Mouse (Mus musculus) lung, embryonic 14.5 days (tissue): Measurements from ENCODE around the gene Snx9. TPM values are rescaled to one million over a fixed set of nuclear protein-coding genes. Genes with fewer than 3 reads are reported as not detected.

Experiments used
- ATAC-seq: fragments of 200-750 bp; cut with Nextera tagmentation; 2 replicates; pipeline ENCODE4 v1.8.0; 2017; ENCODE audit warnings: mild to moderate bottlenecking, moderate TSS enrichment, moderate library complexity; ENCODE audit not compliant: insufficient read depth
- DNase-seq: peaks from one replicate; pipeline ENCODE4 v3.0.0-alpha.2; 2015
- H3K27ac ChIP-seq: fragments of 300-500 bp; sonication (generic); 2 replicates; pipeline ENCODE4 v1.5.1; 2014; ENCODE audit warnings: low read depth, mild to moderate bottlenecking, moderate library complexity
- H3K27me3 ChIP-seq: fragments of 300-500 bp; sonication (generic); 2 replicates; pipeline ENCODE4 v1.6.1; 2014; ENCODE audit warnings: low read length, control low read depth; ENCODE audit not compliant: insufficient read depth
- H3K36me3 ChIP-seq: fragments of 300-500 bp; sonication (generic); 2 replicates; pipeline ENCODE4 v1.6.1; 2014; ENCODE audit warnings: control low read depth; ENCODE audit not compliant: insufficient read depth
- H3K4me1 ChIP-seq: fragments of 300-500 bp; sonication (generic); 2 replicates; pipeline ENCODE4 v1.6.1; 2014; ENCODE audit warnings: antibody characterized with exemption, control low read depth; ENCODE audit not compliant: insufficient read depth
- H3K4me2 ChIP-seq: fragments of 300-500 bp; sonication (generic); 2 replicates; pipeline ENCODE4 v1.6.1; 2014; ENCODE audit warnings: mild to moderate bottlenecking
- H3K4me3 ChIP-seq: fragments of 300-500 bp; sonication (generic); 2 replicates; pipeline ENCODE4 v1.5.1; 2014; ENCODE audit warnings: low read depth, low read length
- H3K9ac ChIP-seq: fragments of 300-500 bp; sonication (generic); 2 replicates; pipeline ENCODE4 v1.6.1; 2014
- H3K9me3 ChIP-seq: fragments of 300-500 bp; sonication (generic); 2 replicates; pipeline ENCODE4 v1.6.1; 2016; ENCODE audit warnings: low read depth, low read length, control low read depth
- CTCF ChIP-seq: IDR thresholded peaks from 2 replicates; pipeline ENCODE4 v1.5.1; 2016; ENCODE audit warnings: antibody characterized with exemption, low read depth
- WGBS: fragments of 180-500 bp; shearing (Covaris S2); extraction: QIAGEN DNeasy Blood & Tissue Kit; methylation state at CpG from one replicate; pipeline ENCODE4 v1.1.7; 2014; 5-methylcytosine and 5-hydroxymethylcytosine counted together
- polyA plus RNA-seq: library from polyadenylated mRNA; unstranded; fragments of >200 nt; fragmentation: Nextera tagmentation; extraction: Ambion mirVana; gene quantifications from 2 replicates; pipeline ENCODE4 v1.2.1, GENCODE M21; 2014

Snx9 gene
- polyA plus RNA-seq, 1 experiment from 2014 or later, result 38.8 TPM

DNA sequence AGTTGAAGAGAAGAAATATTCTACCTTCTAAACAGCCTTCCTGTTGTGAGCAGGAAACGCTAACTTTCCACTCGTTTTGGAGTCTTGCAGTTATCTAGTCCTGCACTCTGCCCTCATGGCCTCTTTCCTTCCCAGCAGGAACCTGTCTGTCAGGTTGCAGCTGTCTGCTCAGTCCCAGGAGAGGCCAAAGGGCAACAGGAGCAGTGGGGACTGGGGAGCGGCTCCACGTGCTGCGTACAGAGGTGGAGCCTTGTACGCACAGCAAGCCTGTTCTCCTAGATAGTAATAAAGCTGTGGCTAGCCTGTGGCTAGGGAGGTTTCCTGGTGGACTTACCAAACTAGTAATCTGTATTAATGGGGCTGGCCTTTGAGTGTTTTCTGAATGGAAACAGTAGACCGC, 52.0 kb downstream of the Snx9 start:
- H3K27ac ChIP-seq, result no peak overlapping the region
- no peaks in the 10 kb centered on the region for H3K9me3 ChIP-seq
- H3K36me3 ChIP-seq, result peaks cover 23% of the 10 kb centered on the region; the same call in 1 of the 2 replicates
- H3K4me2 ChIP-seq, result no peak overlapping the region
- no peaks in the 10 kb centered on the region for H3K27me3 ChIP-seq
- no peaks in the 10 kb centered on the region for H3K4me1 ChIP-seq
- H3K4me3 ChIP-seq, result no peak overlapping the region
- WGBS, result 24% methylated on average over 7 of the region's 7 CpGs
- no peak overlapping the region for H3K9ac ChIP-seq
- no peak for ATAC-seq
- DNase-seq, result no peak
- no peak for TF ChIP-seq CTCF

DNA sequence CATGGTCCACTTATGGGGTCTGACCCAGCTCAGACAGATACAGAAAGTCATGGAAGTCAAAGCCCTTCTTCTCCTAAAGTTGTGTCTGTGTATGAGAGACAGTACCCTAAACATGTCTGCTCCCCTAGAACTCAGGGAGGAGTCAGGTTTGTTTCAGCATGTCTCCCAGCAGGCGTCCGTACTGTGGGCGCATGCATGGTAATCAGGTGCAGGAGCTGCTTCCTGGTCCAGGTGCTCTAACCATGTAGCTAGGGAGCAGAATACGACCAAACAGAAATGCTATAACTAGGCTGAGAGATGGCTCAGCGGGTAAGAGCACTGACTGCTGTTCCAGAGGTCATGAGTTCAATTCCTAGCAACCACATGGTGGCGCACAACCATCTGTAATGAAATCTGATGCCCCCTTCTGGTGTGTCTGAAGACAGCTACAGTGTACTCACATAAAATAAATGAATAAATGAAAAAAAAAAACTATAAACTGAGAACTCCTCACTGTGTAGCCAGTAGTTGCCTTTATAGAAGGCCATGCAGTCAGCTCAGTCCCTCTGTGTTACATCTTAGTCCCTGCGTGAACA, 52.5 kb downstream of the Snx9 start:
- 69% methylated on average over 7 of the region's 7 CpGs for WGBS
- H3K36me3 ChIP-seq, result peaks cover 23% of the 10 kb centered on the region; the same call in 1 of the 2 replicates
- no peak overlapping the region for H3K4me2 ChIP-seq
- ATAC-seq, result no peak
- H3K9me3 ChIP-seq, result no peaks in the 10 kb centered on the region
- H3K27ac ChIP-seq, result no peak overlapping the region
- no peaks in the 10 kb centered on the region for H3K27me3 ChIP-seq
- no peaks in the 10 kb centered on the region for H3K4me1 ChIP-seq
- TF ChIP-seq CTCF, result peak; percentile 48
- no peak overlapping the region for H3K9ac ChIP-seq
- DNase-seq, result no peak
- no peak overlapping the region for H3K4me3 ChIP-seq

DNA sequence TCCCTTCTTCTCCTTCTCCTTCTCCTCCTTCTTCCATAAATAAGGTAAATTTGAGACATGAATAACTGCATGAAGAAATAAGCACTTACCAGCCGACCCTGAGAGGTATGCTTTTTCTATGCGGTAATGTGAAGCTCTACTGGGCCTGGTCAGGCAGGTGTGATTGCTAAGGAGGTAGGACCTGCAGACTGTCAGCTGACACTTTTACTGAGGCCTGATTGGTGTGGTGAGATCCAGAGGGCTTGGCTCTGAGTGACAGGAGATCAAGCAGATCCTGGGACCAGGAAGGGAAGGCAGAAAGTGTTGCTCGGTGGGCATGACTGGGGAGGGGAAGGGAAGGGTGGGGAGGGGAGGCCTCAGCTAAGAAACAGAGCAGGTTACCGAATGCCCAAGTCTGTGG, 54.9 kb downstream of the Snx9 start:
- Histone ChIP-seq H3K4me3 (no peak overlapping the region), H3K9me3 (no peaks in the 10 kb centered on the region), H3K36me3 (peaks cover 33% of the 10 kb centered on the region; the same call in 1 of the 2 replicates), H3K4me2 (no peak overlapping the region), H3K4me1 (no peaks in the 10 kb centered on the region), H3K27me3 (no peaks in the 10 kb centered on the region), H3K9ac (no peak overlapping the region), H3K27ac (no peak overlapping the region)
- peak; percentile 81 for ATAC-seq
- TF ChIP-seq CTCF, result no peak
- peak; percentile 21 for DNase-seq
- 48% methylated on average over 4 of the region's 4 CpGs for WGBS

DNA sequence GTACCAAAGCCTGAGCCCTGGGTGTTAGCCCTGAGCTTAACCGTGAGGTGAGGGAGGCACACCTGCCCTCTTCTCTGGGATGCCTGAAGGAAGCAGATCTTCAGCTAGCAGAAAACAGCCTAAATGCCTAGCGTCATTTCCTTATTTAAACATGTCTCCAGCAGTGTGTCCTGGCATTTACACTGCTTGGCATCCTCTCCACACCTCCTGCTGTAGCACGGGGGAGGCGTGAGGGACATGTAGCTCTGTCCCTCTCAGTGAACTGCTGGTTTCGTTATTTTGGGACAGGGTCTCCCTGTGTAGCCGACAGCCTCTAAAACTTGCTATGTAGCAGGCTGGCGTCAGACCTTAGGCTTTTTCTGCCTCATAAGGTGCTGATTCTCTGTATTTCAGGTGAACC, 55.5 kb downstream of the Snx9 start:
- no peak for TF ChIP-seq CTCF
- Histone ChIP-seq H3K4me1 (no peaks in the 10 kb centered on the region), H3K4me2 (no peak overlapping the region), H3K9ac (no peak overlapping the region), H3K36me3 (peaks cover 36% of the 10 kb centered on the region), H3K27me3 (no peaks in the 10 kb centered on the region), H3K4me3 (no peak overlapping the region), H3K9me3 (no peaks in the 10 kb centered on the region), H3K27ac (no peak overlapping the region)
- ATAC-seq (no peak), DNase-seq (no peak)
- 77% methylated on average over 7 of the region's 7 CpGs for WGBS

DNA sequence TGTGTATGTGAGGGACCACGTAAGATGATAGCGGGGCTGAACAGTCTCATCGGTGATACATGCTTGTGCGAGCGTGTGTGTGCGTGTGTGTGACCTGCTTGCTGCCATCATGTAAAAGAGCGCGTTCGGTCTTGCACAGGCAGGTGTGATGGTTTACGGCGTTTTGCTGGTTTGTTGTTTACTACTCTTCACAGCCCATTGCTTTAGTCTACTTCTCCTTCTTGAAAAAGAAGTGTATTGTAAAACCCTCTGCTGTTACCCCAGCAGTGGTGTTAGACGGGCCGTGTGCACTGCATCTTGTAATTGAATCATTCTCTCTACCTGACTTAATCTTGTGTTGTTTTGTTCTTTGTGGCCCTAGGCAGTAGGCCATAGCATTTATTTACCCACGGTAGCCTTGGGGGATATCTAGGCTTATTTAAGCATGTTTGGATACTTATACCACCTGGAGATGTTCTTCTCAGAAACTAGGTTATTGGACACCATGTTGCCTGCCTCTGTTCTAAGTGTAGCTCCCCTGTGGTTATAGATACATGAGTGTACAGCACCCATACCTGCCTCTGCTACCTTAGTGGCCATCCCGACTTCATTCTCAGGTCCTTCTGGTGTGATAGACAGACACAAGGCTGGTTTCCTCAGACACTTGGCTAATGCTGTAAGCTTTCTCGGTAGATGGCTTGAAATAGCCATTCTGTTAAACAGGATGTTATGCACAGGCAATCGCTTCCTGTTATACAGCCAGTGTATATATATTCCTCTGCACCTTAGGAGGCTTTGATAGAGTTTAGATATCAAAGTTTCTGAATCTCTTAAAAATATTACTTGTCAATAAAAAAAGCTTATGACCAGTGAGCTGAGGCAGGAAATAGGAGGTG, 56.4 kb downstream of the Snx9 start:
- H3K4me2 ChIP-seq, result no peak overlapping the region
- TF ChIP-seq CTCF, result no peak
- no peak overlapping the region for H3K9ac ChIP-seq
- ATAC-seq (no peak), DNase-seq (no peak)
- WGBS, result 89% methylated on average over 17 of the region's 17 CpGs
- no peaks in the 10 kb centered on the region for H3K9me3 ChIP-seq
- peaks cover 46% of the 10 kb centered on the region for H3K36me3 ChIP-seq
- no peak overlapping the region for H3K4me3 ChIP-seq
- H3K4me1 ChIP-seq, result no peaks in the 10 kb centered on the region
- H3K27me3 ChIP-seq, result no peaks in the 10 kb centered on the region
- H3K27ac ChIP-seq, result no peak overlapping the region

DNA sequence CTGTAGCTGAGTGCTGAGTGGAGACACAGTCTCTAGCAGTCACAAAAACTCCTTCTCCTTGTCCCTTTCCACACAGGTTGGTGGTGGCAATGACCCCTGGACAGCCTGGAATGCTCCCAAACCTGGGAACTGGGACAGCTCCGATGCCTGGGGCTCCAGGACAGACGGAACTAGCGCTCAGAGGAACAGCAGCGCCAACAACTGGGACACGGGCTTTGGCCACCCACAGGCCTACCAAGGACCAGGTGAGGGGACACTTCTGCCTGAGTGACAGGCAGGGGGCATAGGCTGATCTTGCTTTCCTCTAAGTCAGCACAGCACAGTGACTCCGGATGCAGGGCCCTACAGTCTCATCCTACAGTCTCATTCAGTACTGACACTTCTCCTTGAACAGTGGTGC, 58.1 kb downstream of the Snx9 start:
- TF ChIP-seq CTCF, result no peak
- whole genome bisulfite sequencing, result 83% methylated on average over 6 of the region's 6 CpGs
- no peak overlapping the region for H3K27ac ChIP-seq

DNA sequence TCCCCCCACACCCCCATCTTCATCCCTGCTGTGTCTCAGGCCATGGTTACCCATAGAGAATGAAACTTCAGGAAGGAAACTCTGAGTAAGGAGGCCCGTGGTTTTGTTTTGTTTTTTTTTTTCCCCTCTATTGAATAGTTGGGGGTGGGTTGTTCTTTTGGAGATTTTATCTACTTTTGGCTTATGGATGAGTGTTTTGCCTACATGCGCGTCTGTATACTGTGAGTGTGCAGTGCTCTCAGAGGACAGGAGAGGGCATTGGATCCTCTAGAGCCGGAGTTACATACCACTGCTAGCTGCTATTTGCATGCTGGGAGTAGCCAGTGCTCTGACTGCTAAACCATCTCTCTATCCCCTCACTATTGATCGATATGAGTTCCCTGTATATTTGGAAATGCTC, 60.3 kb downstream of the Snx9 start:
- H3K4me1 ChIP-seq, result no peaks in the 10 kb centered on the region
- ATAC-seq, result no peak
- H3K9me3 ChIP-seq, result no peaks in the 10 kb centered on the region
- peak; percentile 21; the same call in 1 of the 2 replicates for TF ChIP-seq CTCF
- H3K4me2 ChIP-seq, result no peak overlapping the region
- WGBS, result 71% methylated on average over 5 of the region's 5 CpGs
- H3K4me3 ChIP-seq, result no peak overlapping the region
- H3K9ac ChIP-seq, result no peak overlapping the region
- no peak overlapping the region for H3K27ac ChIP-seq
- H3K27me3 ChIP-seq, result no peaks in the 10 kb centered on the region
- no peak for DNase-seq
- H3K36me3 ChIP-seq, result peaks cover 53% of the 10 kb centered on the region

More for the DNA sequence above, 58.1 kb downstream of the Snx9 start:
- Histone ChIP-seq H3K36me3 (peaks cover 47% of the 10 kb centered on the region), H3K4me2 (no peak overlapping the region), H3K9me3 (no peaks in the 10 kb centered on the region), H3K4me3 (no peak overlapping the region), H3K27me3 (no peaks in the 10 kb centered on the region), H3K4me1 (no peaks in the 10 kb centered on the region), H3K9ac (no peak overlapping the region)
- ATAC-seq (no peak), DNase-seq (no peak)
